Mouse (Mus musculus): ENCODE measurements at regions not wholly inside any gene's neighbourhood (a gene's known extent, or its start where the extent isn't known, plus 50 kb on each side); places are given as distances from the start of the nearest gene placed in this dataset.

DNA sequence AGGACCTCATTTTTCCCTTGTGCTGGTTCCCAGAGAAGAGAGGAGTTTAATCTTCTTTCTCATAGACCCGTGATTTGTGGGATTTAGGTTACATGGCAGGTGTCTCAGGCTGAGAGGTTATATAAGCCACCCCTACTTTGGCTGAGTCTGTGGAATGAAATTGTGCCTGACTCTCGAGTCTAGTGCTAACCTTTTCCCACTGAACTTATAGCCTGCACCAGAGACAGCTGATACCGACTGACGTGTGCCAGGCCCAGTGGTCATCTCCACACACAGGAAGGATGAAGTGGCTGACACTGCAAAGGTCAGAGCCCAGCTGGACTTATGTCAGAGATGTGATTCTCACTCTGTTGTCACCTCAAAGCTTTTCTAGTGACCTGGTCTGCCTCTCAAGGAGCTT lies 251.2 kb downstream of the Icos start:
- TF ChIP-seq CTCF (IDR thresholded peaks at IDR 0.05; ENCODE audit: low read depth) (no peak), EP300 (IDR thresholded peaks at IDR 0.05; ENCODE audit: low read depth) (no peak)
